Mouse (Mus musculus) heart, adult 8-10 months (tissue): ENCODE measurements at regions not wholly inside any gene's neighbourhood (a gene's known extent, or its start where the extent isn't known, plus 50 kb on each side); places are given as distances from the start of the nearest gene placed in this dataset.

Experiments used
- DNase-seq: peaks from one replicate; pipeline ENCODE4 v3.0.0; 2022; ENCODE audit warnings: low spot score

DNA sequence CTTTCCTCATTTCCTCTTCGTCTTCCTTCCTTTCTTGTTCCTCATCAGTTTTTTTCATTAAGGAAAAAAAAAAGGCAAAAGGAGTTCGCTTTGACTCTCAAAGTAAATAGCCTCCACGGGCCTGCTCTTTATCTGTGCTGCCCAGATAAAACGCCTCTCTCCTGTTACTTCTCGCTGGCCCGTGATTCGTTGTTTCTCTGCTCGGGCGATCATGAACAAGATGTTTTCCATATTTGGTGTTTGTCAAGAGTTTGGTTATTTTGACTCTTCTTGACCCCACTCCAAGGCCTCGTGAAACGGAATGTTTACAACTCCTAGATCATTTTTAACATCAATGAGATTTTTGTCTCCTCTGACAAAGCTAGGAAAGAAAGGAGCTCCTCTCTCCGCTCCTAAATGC is 288.4 kb upstream of the Atp5g3 start:
- DNase-seq: no peak

DNA sequence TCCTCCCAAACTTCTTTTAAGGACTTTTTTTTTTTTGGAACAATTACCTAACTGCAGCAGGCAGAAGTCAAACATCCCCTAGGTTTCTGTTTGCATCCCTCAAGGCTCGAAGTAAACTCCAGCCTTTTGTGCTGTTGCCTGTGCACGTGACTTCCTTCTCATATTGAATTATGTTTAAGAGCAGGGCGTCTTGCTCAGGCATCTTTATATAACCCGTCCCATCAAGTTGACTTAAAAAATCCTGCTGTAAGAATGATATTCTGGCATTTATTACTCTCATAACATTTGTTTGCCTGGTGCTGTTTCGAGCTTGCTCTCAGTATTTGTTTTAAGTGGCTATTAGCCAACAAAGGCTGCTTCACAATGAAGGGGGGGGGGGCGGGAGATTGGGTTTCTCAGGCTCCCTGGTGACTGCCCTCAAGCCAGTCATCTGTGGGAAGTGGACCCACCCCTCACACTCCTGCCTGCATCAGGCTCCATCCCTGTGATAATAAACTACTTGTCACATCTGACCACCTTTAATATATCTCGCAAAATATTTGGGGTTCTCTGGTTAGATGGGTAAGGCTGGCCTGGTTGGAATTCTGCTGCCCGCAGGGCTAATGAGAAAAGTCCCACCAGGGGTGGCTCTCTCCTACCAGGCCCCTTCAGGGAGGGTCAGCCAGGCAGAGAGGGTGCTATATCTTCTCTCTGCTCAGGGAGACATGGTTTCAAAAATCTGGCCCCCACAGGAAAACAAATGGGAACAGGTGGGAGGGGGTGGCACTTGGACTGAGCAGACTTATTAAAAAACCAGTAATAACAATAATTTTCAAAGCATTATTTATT is 277.1 kb upstream of the Atp5g3 start:
- DNase-seq: no peak

DNA sequence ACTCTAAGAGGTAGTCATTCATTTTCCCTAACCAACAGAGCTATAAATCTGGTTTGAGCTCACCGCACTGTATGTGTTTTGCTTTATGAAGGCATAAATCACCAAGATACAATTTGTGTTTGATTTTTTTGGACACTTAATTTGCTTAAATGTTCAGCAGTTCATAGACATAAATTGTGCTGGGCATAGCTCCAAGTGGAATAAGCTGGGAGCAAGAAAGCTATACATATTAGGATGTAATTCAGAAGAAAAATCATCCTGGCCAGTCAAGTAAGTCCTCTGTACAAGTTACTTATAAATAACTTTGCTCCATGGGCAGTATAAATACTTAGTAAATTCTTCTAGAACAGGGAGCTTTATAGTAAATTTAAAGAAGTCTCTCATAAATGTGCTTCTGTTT is 267.0 kb upstream of the Atp5g3 start:
- DNase-seq: no peak

DNA sequence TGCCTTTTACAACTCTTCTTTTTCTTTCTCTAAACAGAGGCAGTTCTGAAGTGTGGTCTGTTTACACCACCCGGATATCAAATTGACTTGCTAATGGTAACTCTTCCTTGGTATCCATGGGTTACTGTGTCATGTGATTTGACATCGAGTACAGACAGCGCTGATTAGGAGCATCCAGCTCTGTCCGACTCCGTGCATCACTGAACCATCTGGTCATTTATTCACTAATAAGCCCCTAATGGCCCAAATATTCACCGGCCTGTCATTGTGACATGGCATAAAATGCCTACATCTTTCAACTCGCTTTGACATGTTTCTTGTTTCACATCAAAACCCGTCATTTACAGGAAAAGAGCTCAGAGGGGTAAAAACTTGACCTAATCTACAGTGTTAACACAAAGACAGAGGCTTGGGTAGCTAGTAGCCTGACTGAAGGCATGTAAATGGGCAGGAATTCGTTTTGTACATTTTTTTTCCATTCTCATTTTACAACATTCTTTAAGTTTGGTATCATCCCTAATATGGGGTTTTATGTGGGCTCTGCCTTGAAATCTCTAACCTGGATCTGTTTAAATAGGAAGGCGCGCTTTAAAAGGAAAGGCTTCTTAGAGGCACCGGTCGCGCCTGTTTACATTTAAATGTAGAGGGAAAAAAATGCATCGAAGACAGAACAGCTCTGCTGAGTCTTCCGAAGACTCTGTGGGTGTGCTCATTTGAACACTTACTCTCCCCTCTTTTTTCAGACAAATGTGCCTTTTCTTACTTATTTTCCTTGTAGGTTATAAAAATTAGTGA is 257.8 kb upstream of the Atp5g3 start:
- DNase-seq: no peak

DNA sequence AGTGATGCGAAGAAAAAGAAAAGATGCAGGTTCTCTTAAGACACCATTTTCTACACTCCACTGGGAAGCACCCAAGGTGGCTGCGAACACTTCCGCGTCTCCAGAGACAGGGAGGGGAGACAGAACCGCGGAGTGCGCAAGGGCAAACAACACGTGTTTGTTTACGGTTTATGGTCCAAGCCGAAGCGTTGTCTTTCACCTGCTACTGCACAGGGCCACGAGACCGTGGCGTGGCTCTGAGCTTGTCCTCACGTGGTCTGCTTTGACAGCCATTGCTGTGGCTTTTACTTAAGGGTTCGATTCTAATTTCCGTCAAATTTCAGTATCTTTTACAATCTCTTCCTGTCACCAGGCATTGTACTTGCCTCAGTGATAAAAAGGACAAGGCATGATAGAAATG is 257.2 kb upstream of the Atp5g3 start:
- no peak for DNase-seq

DNA sequence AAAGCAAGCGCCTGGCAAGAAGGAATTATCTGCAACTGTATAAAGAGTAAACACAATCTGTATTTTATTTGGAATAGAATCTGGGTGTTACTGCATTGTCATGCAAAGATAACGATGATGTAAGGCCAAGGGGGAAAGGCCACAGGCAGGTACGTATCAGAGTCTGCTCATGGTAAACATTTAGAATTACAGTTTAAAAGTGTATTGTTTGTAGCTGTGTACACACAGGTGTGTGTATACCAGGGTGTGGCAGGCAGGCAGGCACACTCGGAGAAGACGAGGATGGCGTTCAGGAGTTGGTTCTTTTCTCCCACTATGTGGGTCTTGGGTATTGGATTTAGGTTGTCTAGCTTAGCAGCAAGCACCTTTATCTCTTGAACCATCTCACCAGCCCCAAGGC is 242.9 kb upstream of the Atp5g3 start:
- DNase-seq: no peak

DNA sequence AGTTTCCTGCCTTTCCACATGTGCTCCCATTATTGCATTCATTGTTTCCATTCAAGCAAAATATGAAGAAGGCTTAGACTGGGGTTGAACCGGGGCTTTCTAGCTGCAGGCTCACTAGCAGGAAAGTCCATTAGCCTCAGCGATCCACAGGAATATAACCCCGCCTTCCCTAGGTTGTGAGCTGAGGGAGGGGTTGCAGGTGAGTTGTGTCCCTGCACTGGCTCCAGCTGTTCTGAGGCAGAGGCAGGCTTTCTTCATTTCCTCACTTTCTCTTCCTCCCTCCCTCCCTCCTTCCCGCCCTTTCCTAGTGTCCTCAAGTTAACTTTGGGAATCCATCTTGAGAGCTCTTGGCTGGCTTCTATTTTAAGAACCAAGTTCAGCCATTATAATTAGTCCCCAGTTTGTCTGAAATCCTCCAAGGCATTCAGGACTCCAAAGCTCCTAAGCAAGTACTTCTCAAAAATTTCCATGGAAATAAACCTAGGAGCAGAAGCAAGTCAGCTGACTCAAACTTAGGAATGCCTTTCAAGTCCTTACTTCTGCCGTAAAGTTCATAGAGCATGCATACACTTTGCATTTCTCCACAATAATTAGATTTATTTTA is 242.2 kb upstream of the Atp5g3 start:
- peak; percentile 5 for DNase-seq

DNA sequence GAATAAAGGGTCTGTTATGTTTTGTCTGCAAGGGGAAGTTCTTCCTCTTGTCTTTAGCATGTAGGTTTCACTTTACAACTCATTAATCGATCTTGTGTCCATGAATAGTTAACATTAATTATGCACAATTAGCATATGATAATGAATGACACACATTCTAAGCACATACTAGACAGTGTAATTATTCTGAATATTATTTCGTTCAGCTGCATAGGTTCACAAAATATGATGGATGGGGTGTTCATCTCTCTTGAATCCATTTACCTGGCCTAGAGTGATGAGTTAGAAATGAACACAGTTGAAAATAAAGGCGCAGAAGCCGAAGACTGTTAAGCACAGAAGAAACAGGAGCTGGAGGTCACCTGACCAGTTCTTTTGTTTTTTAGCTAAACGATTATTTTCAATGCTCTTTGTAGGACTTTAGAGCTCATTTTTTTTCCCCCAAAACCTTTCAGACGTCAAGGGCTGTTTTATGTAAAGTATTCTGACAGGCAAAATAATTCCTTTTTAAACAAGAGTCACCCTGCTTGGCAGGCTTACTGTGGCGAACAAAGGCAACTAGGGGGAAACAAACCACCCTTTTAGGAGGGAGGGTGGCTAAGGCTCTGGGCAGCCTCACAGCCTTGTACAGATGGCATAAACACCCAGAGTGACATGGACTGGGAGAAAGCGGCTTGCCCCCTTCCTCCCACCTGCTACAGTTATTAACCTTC is 241.6 kb upstream of the Atp5g3 start:
- no peak for DNase-seq

DNA sequence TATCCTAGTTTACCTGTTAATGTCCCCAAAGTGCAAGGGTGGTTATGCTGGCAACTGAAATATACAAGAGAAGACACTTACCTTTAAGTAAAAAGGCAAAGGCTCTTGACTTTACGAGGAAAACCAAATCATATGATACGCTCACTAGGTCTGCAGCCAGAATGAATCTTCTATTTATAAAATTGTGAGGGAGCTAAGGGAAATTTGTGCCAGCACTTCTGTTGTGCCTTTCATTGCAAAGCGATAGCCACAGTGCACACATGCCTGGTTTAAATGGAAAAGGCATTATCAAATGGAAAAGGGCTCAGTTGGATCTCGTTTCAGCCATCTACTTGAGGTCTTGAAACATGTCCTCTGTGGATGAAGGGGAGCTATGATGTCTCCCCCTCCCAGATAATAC is 236.1 kb upstream of the Atp5g3 start:
- no peak for DNase-seq

DNA sequence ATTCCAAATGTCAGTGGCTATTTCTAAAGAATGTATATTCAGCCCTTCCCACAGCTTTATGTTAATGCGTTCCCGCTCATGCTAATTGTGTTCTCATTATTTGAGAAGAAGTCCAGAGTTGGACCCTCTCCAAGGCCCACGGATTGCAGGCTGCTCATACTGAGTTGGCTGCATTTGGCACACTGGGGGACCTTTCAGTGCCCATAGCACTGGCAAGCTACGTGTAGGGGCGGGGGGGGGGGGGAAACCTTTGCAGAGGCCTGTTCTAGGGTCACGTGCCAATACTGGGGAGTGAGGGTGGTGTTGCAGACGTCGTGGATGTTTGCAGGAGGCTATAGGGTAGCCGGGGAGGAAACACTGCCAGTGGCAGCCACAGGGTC is 225.5 kb upstream of the Atp5g3 start:
- no peak for DNase-seq

DNA sequence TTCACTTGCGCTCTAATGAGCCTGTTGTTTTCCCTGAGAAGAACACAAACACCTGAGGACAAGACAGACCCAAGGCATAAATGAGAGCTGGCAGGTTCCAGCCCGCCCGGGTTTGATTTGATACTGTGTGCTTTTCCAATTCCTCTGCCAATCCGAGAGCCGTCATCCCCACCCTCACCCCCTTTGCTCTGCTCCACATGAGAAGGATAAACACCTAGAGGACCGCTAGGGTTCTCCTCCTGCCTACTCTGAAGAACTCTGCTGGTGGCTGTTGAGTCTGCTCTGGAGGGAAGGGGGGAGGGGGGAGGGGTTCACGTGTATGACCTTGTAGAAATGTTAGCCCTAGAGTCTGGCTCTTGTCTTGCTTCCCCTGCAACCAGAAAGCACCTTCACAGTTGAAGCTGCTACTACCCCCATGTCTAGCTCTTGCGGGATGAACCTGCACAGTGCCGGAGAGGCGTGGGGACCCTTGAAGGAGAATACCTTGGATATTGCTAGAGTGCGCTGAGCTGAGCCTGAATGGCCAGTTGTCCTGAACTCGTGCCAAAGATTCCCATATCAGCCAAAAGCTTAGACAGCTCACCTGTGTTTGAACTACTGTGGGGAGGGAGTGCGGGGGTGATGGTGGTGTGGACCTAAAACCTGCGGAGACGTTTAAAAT is 225.0 kb upstream of the Atp5g3 start:
- no peak for DNase-seq

DNA sequence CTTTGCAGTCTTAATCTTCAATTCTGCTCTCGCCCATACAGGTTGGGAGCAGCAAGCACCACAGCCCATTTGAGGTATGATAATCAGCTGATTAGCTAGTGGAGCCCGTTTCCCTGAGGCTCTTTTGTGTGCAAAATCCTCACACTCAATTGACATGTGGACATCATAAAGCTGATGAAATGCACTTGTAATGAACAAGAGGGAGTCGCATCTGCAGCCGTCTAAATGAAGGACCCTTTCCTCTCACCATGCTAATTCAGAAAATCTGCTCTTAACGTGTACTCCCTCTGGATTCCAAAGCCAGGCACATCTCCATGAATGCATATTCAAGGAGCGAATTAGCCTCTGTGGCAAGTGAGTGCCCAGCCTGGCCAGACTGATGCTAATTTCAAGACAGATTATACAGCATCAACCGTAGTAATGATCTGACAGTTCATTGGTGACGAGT is 219.0 kb upstream of the Atp5g3 start:
- no peak for DNase-seq

DNA sequence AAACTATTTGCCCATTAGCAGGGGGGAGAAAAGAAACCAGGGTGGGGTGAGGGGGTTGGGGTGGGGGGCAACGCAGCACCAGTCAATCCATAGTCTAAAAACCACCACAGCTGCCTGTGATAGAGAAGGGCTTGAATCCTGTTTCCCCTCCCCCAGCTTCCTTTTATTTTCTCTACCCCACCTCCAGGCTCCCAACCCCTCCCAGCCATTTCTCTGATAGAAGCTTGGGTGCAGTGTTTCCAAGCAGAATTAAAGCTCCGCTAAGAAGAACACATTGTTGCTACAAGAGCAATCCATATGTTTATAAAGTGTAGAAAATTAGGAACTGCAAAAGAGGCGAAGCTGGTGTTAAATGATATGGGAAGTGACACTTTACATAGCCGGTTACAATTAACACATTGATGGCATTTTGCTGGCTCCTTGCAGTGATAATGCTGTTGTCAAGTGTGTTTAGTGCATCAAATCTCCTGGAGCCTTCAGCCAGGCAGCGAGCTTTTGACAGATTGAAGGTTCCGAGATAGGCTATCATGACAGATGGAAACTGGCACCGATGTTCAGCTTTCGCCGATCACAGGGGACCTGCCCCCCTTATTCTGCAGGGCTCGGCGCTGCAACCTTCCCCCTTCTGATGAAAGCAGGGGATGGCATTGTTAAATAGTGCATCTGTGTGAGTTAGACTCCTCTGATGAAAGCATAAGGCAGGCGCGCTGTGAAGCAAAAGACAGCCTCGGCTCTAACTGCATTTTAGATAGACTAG is 217.8 kb upstream of the Atp5g3 start:
- no peak for DNase-seq

DNA sequence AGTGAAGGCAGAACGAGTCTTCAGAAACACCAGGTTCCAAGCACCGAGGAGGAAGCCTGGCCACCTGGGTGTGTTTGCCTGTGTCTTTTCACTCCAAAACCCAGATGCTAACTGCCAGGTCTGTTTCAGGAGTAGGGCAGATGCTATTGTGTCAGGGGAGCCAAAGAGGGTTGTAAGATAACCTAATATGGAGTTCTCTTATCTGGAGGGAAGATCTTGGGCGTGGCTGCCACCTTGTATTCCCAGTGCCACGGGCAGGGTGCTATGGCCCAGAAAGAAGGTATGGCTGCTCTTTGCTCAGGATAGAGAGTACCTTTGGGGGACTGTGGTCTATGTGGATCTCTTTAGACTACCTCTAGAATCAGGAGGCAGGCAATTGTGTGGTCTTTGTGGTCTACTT is 216.0 kb upstream of the Atp5g3 start:
- no peak for DNase-seq

DNA sequence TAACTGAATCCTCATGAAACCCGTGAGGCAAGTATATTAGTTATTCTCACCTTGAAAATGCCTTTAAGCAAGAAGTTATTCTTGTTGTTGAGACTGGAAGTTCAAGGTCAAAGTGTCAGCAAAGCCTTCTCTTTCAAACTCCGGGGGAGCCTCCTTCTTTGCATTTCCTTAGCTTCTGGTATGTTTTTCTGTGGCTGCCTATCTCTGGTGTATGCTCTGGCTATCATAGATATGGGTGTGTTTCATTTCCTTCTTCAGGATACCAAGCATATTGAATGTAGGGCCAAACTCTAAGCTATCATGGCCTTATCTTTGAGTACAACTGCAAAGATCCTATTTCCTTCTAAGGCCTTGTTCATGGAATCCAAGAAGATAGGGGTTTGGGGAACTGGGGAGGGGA is 213.1 kb upstream of the Atp5g3 start:
- no peak for DNase-seq

DNA sequence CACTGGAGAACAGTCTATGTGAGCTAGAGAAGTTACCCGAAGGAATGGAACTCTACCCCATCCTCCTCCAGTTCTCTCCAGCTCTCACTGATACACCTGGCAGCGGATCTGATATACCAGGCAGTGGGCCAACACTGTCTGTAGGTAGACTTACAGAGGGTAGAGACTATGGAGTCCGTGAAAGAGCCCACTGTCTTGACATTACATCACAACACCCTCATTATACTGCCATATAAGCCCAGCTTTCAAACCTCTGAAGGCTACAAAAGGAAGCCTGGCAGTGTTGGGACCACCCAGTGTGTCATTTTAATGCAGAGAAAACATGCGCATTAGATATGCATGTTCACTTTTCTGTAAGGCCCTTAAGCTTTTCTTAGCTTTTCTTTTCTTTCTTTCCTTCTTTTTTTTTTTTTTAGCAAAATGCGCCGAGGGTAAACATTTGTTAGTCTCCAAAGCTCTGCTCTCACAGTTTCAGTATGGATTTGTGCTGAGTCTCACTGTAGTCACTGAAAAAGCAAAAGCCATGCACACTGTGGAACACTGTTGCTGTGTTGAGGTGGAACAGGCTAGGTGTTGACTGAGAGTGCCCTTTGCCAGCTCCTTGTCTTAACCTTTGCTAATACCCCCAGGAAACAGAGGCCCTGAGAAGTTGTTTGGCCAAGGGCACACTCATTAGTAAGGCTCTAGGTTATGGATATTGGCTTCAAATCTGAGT is 212.4 kb upstream of the Atp5g3 start:
- DNase-seq: no peak

DNA sequence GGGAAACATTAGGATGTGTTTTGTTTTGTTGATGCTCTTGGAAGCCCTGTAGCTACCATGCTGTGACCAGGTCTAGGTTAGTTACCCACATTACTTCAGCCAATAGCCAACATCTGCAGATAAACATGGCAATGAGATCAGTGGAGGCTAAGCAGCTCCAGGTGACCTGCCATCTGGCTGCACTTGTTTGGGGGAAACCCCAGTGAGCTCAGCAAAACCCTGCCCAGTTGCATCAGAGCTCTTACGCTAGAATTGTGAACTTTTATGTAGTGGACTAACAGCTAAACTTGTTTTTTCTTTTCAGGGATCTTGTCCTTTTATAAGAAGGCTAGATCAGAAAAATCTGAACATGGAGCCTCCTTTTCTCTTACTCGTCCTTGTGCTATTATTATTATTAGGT is 211.8 kb upstream of the Atp5g3 start:
- no peak for DNase-seq

DNA sequence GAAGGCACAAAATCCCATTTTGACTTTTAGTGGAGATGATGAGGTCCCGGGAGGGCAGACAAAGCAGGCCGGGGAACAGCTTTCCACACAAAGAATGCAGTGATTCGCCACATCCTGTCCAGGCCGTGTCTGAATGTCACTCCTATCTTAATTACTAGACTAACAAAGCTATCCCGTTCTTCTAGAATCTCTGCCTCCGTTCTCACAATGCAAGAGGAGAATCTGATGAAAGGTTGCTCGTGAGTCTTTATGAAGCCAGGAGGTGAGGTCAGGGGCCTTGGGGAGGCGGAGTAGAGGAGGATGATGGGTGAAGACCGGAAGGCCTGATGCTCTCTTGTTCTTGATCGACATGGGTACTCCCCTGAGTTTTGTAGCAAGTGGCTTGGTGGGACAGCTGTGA is 208.9 kb upstream of the Atp5g3 start:
- DNase-seq: no peak

DNA sequence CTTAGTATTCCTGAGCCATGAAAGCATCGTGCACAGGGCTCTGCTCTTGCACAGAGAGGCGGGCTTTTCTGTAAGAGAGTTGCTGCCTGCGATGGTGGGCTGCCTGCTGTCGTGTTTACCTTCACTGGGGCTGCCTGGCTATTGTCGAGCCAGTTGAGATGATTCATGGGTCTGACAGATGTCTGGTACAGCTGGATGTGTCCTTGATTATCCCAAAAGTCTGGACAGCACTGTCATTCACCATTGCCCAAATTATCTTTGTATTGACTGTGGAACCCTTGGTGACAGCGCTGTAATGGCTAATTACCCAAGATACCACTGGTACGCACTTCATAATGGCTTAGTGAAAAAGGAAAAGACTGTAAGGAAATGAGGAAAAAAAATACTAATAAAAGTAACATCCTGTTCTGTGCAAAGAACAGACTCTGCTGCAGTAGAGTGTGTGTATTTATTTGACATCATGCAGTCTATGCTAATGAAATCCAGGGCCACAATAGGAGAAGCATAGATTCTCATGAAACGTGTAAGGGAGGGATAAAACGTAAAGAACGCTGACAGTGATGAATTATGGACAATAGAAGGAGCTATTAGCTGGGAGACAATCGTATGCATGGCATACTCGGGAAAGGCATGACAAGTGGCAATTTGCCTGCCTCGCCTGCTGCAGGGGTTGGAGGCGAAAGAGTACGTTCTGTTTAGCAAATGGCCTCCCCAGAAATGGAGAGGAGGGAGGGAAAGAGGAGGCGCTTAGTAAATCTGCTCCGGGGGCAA is 208.2 kb upstream of the Atp5g3 start:
- no peak for DNase-seq
